Mouse (Mus musculus) cortical plate, adult 2 months (tissue): ENCODE measurements around the gene Vipr1.

Experiments
- CTCF ChIP-seq: fragments of 200-500 bp; IDR thresholded peaks from 2 replicates; pipeline ENCODE4 v1.5.1; 2011; ENCODE audit warnings: mild to moderate bottlenecking, control low read depth, low read length; ENCODE audit not compliant: insufficient read depth; ENCODE audit errors: extremely low read depth
- POLR2A ChIP-seq: fragments of 200-500 bp; IDR thresholded peaks from 2 replicates; pipeline ENCODE4 v1.6.1; 2011; ENCODE audit warnings: mild to moderate bottlenecking, low read length, control low read depth; ENCODE audit not compliant: insufficient read depth; ENCODE audit errors: extremely low read depth

DNA sequence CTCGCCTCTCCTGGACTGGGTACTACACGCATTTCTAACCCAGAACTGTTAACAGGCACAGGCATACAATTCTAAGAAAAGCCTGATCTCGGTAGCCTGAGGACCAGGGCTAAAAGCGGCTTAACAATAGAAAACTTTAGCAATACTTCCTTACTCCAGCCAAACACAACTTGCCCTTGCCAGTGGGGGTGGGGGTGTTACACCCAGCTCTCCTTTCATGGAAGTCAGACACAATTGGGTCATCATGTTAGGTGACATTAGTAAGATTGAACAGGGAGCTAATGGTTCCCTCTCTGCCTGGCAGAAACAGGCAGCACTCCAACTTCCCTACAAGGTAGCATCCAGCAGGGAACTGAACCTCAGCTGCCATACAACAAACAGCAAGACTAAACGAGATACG is 33.1 kb upstream of the Vipr1 start:
- TF ChIP-seq POLR2A (no peak), CTCF (no peak)
